Mouse (Mus musculus) liver, embryonic 11.5 days (tissue): ENCODE results near the gene Mrps6. TPM values are rescaled to one million over a fixed set of nuclear protein-coding genes. Genes with fewer than 3 reads are reported as not detected.

Experiments used
- ATAC-seq: fragments of 200-750 bp; cut with Nextera tagmentation; replicated peaks from 2 replicates; pipeline ENCODE4 v1.8.0; 2017; ENCODE audit warnings: moderate number of reproducible peaks, mild to moderate bottlenecking, moderate TSS enrichment, moderate library complexity; ENCODE audit not compliant: low FRiP score
- DNase-seq: peaks from one replicate; pipeline ENCODE4 v3.0.0-alpha.2; 2017; ENCODE audit warnings: low spot score
- H3K27ac ChIP-seq: fragments of 300-500 bp; sonication (generic); 2 replicates; pipeline ENCODE4 v1.5.1; 2014; ENCODE audit warnings: mild to moderate bottlenecking, low read depth, low read length, control low read depth
- H3K27me3 ChIP-seq: fragments of 300-500 bp; sonication (generic); replicated peaks from 2 replicates; pipeline ENCODE4 v1.6.1; 2014; ENCODE audit warnings: low read length, mixed read lengths; ENCODE audit not compliant: control insufficient read depth, insufficient read depth
- H3K36me3 ChIP-seq: fragments of 300-500 bp; sonication (generic); 2 replicates; pipeline ENCODE4 v1.6.1; 2014; ENCODE audit warnings: mild to moderate bottlenecking, low read length, moderate library complexity, mixed read lengths; ENCODE audit not compliant: control insufficient read depth, insufficient read depth
- H3K4me1 ChIP-seq: fragments of 300-500 bp; sonication (generic); replicated peaks from 2 replicates; pipeline ENCODE4 v1.6.1; 2014; ENCODE audit warnings: low read length, mixed read lengths; ENCODE audit not compliant: control insufficient read depth, insufficient read depth
- H3K4me2 ChIP-seq: fragments of 300-500 bp; sonication (generic); 2 replicates; pipeline ENCODE4 v1.6.1; 2014; ENCODE audit warnings: mild to moderate bottlenecking, control low read depth, moderate library complexity
- H3K4me3 ChIP-seq: fragments of 300-500 bp; sonication (generic); 2 replicates; pipeline ENCODE4 v1.5.1; 2014; ENCODE audit warnings: low read depth, low read length, control low read depth
- H3K9ac ChIP-seq: fragments of 300-500 bp; sonication (generic); 2 replicates; pipeline ENCODE4 v1.6.1; 2014; ENCODE audit warnings: low read depth, low read length, control low read depth
- H3K9me3 ChIP-seq: fragments of 300-500 bp; sonication (generic); 2 replicates; pipeline ENCODE4 v1.6.1; 2016; ENCODE audit warnings: low read length, inconsistent platforms, mixed read lengths; ENCODE audit not compliant: control insufficient read depth
- WGBS: fragments of 180-500 bp; shearing (Covaris S2); extraction: QIAGEN DNeasy Blood & Tissue Kit; methylation state at CpG from one replicate; pipeline ENCODE4 v1.1.7; 2014; 5-methylcytosine and 5-hydroxymethylcytosine counted together
- polyA plus RNA-seq: library from polyadenylated mRNA; unstranded; fragments of >200 nt; fragmentation: Nextera tagmentation; extraction: Ambion mirVana; gene quantifications from 2 replicates; pipeline ENCODE4 v1.2.1, GENCODE M21; 2014

Gene Mrps6
- polyA plus RNA-seq, 1 experiment from 2014 or later, result 97.5 TPM

DNA sequence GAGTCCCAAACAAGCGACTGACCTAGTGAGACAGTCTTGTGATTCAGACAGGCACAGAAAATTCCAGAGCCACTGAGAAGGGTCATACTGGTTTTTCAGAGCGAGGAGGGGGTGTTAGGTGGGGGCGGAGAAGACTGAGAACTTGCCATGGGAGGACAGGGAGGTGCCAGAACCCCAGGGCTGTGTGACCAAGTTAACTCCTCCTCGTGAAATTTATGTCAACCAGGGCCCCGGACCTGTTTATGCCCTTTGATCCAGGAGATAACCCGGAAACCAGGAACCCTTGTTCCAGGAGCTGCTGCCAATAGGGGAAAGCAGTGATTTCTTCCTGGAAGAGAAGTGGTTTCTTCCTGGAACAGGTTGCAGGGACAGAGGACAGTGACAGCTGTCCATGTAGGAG is 101.0 kb downstream of the Mrps6 start:
- ATAC-seq, result no peak
- peak overlapping the region; percentile 65 for H3K4me2 ChIP-seq
- 24% methylated on average over 6 of the region's 6 CpGs for WGBS
- peaks cover 22% of the 10 kb centered on the region for H3K27me3 ChIP-seq
- no peak overlapping the region for H3K27ac ChIP-seq
- DNase-seq, result no peak
- H3K9me3 ChIP-seq, result no peaks in the 10 kb centered on the region
- H3K9ac ChIP-seq, result no peak overlapping the region
- no peaks in the 10 kb centered on the region for H3K4me1 ChIP-seq
- no peaks in the 10 kb centered on the region for H3K36me3 ChIP-seq
- no peak overlapping the region; the same call in 1 of the 2 replicates for H3K4me3 ChIP-seq

Other genes with a start within 250 kb of the Mrps6 start
- 0.15 TPM in 1 of 2 replicates, not detected in the other for gene Gm49711, start within 50 bp of the Mrps6 start, polyA plus RNA-seq
- 5.6 and 5.9 TPM in 2 replicates for gene Slc5a3, start 52 bp downstream of the Mrps6 start, polyA plus RNA-seq
- 0.26 TPM in 1 of 2 replicates, not detected in the other for gene Kcne2, start 234.1 kb downstream of the Mrps6 start, polyA plus RNA-seq
- gene Smim11, start 243.0 kb downstream of the Mrps6 start, polyA plus RNA-seq, result 106 and 117 TPM in 2 replicates